Mouse (Mus musculus) liver, adult 2 months (tissue): ENCODE measurements around the gene Apol6.

Experiments used
- CTCF ChIP-seq: fragments of 200-500 bp; IDR thresholded peaks from 2 replicates; pipeline ENCODE4 v1.5.1; 2011; ENCODE audit warnings: low read depth, low read length, control low read depth
- POLR2A ChIP-seq: fragments of 200-500 bp; IDR thresholded peaks from 2 replicates; pipeline ENCODE4 v1.6.1; 2011; ENCODE audit warnings: low read length, control low read depth; ENCODE audit not compliant: insufficient read depth; ENCODE audit errors: extremely low read depth

- TF ChIP-seq CTCF (no peak), POLR2A (no peak)
Observed at GRCm38 (mm10) chr15:77019533-77019932, 25.0 kb upstream of the Apol6 start.
